Mouse (Mus musculus): Measurements from ENCODE around the gene Kdm3a.

- TF ChIP-seq CTCF (IDR thresholded peaks at IDR 0.05; ENCODE audit: control insufficient read depth, insufficient read depth, insufficient read length) (no peak), USF1 (IDR thresholded peaks at IDR 0.05; ENCODE audit: low read depth) (no peak), CEBPB (IDR thresholded peaks at IDR 0.05; ENCODE audit: low read depth) (no peak), MAX (IDR thresholded peaks at IDR 0.05) (no peak), MYOD1 (IDR thresholded peaks at IDR 0.05; ENCODE audit: control insufficient read depth, insufficient read length, low read depth) (no peak), MYOG (IDR thresholded peaks at IDR 0.05; ENCODE audit: control insufficient read depth, extremely low read depth, insufficient read length) (no peak)
Measured at GRCm38 (mm10) chr6:71631706-71632461, 906 bp downstream of the Kdm3a start.

Data from C2C12 (cell line).